Mouse (Mus musculus): ENCODE data around the gene Tgds. TPM values are rescaled to one million over a fixed set of nuclear protein-coding genes. Genes with fewer than 3 reads are reported as not detected.
"Not testable (repeated sequence)": the region's sequence is repeated elsewhere in the genome, so short reads cannot be mapped to it uniquely, and the experiment has no call there.

Tgds gene
- polyA plus RNA-seq, 1 experiment = 10.6 TPM

GRCm38 (mm10) chr14:118137487-118137886 is 4.9 kb upstream of the Tgds start:
- TF ChIP-seq POLR2A (IDR thresholded peaks at IDR 0.05; ENCODE audit: borderline replicate concordance, low read depth, low read length) = no peak
- TF ChIP-seq CTCF (IDR thresholded peaks at IDR 0.05; ENCODE audit: low read depth, low read length) = no peak
- peaks cover 8% of the 10 kb centered on the region for H3K4me1 ChIP-seq (ENCODE audit: control insufficient read depth, insufficient read depth, low read length)
- H3K27ac ChIP-seq (ENCODE audit: insufficient read depth, low read depth, low read length) = no peak overlapping the region
- H3K4me3 ChIP-seq (ENCODE audit: insufficient read depth, low read length) = peak overlapping the region; percentile 84

DNA sequence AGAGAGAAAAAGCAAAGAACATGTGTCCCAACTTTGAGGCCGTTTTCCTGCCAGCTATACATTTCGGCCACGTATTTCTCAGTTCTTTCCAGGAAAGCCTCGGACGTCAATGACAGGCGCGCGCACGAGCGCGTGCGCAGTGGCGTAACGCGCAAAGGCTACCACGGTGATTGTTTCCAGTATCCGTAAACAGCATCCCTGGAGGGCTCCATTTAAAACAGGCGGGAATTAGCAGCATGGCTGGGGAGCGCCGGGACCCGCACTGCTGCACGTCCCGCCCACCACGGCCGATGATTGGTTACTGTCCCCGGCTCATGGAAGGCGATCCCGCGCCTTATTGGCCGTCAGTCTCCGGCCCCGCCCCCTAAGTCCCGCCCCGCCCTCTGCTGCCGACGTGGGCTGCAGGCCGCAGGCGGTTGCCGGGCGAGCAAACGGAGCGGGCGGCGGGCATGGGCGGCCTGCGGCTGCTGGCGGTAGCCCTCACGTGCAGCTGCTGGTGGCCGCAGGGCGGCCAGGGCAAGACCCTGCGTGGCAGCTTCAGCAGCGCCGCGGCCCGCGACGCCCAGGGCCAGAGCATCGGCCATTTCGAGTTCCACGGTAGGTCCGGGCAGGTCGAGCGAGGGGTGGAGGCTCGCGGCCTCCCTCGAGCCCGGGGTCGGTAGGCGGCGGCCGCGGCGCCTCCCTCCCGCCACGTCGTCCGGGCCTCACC is 4.3 kb upstream of the Tgds start, which contains the start of gene Gpr180:
Gpr180 (plus strand) TSS at position 415 of the 709 bp plus-strand sequence.
- no peak for TF ChIP-seq CTCF (IDR thresholded peaks at IDR 0.05; ENCODE audit: low read depth, low read length)
- TF ChIP-seq POLR2A (IDR thresholded peaks at IDR 0.05; ENCODE audit: borderline replicate concordance, low read depth, low read length) = no peak
- Histone ChIP-seq H3K27ac (ENCODE audit: insufficient read depth, low read depth, low read length) (no peak within 1 kb of the TSS), H3K4me3 (ENCODE audit: insufficient read depth, low read length) (peak within 1 kb of the TSS; percentile 84), H3K4me1 (ENCODE audit: control insufficient read depth, insufficient read depth, low read length) (peaks cover 8% of the 10 kb centered on the region)

DNA sequence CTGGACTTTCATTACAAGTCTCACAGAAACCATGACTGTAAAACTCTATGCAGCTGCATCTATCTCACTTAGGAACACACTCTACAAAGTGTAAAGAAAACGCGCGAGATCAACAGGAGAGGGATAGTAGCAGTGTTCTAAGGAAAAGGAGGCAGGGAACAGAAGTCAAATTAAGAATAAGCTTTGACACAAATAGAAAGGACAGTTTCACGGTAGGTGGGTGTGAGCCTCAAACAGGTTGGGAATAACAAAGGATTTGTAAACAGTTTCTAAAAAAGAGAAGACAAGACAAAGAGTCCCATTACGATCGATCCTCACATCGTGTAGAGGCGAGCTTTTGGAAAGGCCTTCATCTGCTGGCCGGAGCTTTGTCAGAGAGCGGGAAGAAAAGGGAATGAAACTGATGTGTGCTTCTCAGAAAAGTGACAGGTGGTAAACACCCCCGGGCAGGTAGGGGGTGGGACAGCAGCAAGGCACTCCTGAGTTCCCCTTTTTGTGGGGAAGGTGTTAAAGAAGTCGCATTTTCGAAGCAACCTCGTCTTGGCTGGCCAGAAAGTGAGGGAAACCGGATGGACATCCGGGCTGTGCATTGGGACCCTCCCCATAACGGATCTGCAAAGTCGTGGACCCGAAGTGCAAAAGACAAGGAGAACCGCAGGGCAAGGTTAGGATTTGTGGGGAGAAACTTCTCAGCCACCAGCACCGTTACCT is 469 bp downstream of the Tgds start:
- no peak for TF ChIP-seq POLR2A (IDR thresholded peaks at IDR 0.05; ENCODE audit: borderline replicate concordance, low read depth, low read length)
- TF ChIP-seq CTCF (IDR thresholded peaks at IDR 0.05; ENCODE audit: low read depth, low read length) = no peak
- Histone ChIP-seq H3K27ac (ENCODE audit: insufficient read depth, low read depth, low read length) (no peak overlapping the region), H3K4me1 (ENCODE audit: control insufficient read depth, insufficient read depth, low read length) (peaks cover 11% of the 10 kb centered on the region)

GRCm38 (mm10) chr14:118131472-118131871 is 1.1 kb downstream of the Tgds start:
- no peak for TF ChIP-seq CTCF (IDR thresholded peaks at IDR 0.05; ENCODE audit: low read depth, low read length)
- TF ChIP-seq POLR2A (IDR thresholded peaks at IDR 0.05; ENCODE audit: borderline replicate concordance, low read depth, low read length) = no peak

More for the DNA sequence above, 469 bp downstream of the Tgds start:
- H3K4me3 ChIP-seq (ENCODE audit: insufficient read depth, low read length) = peak overlapping the region; percentile 82

DNA sequence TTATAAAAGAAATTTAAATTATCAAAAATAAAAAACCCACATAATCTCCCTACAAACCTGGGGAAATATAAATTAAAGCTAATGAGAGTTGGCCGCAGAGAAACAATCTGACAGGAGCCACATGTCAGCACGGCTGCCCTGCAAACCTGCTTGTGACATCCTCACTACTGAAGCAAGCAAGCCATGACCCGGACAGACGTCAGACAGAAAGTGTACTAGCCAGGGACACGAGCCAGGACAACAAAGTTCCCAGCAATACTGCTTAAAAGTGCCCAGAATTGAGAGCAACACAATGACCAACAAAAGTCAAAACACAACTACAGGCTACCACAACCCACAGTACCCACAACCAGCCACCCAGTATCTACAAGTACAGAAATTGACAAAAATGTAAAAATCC is 6.3 kb downstream of the Tgds start:
- H3K27ac ChIP-seq (ENCODE audit: insufficient read depth, low read depth, low read length) = no peak overlapping the region
- peaks cover 3% of the 10 kb centered on the region; the same call in 1 of the 2 replicates for H3K4me1 ChIP-seq (ENCODE audit: control insufficient read depth, insufficient read depth, low read length)
- TF ChIP-seq POLR2A (IDR thresholded peaks at IDR 0.05; ENCODE audit: borderline replicate concordance, low read depth, low read length) (no peak), CTCF (IDR thresholded peaks at IDR 0.05; ENCODE audit: low read depth, low read length) (no peak)
- no peak overlapping the region for H3K4me3 ChIP-seq (ENCODE audit: insufficient read depth, low read length)

More at GRCm38 (mm10) chr14:118131472-118131871, 1.1 kb downstream of the Tgds start:
- no peak overlapping the region for H3K27ac ChIP-seq (ENCODE audit: insufficient read depth, low read depth, low read length)
- H3K4me3 ChIP-seq (ENCODE audit: insufficient read depth, low read length) = peak overlapping the region; percentile 82
- H3K4me1 ChIP-seq (ENCODE audit: control insufficient read depth, insufficient read depth, low read length) = peaks cover 9% of the 10 kb centered on the region

- Histone ChIP-seq H3K4me1 (ENCODE audit: control insufficient read depth, insufficient read depth, low read length) (peaks cover 2% of the 10 kb centered on the region; the same call in 1 of the 2 replicates), H3K4me3 (ENCODE audit: insufficient read depth, low read length) (no peak overlapping the region), H3K27ac (ENCODE audit: insufficient read depth, low read depth, low read length) (no peak overlapping the region)
- no peak for TF ChIP-seq POLR2A (IDR thresholded peaks at IDR 0.05; ENCODE audit: borderline replicate concordance, low read depth, low read length)
- TF ChIP-seq CTCF (IDR thresholded peaks at IDR 0.05; ENCODE audit: low read depth, low read length) = no peak
Measured at GRCm38 (mm10) chr14:118124771-118125170, 7.8 kb downstream of the Tgds start.

DNA sequence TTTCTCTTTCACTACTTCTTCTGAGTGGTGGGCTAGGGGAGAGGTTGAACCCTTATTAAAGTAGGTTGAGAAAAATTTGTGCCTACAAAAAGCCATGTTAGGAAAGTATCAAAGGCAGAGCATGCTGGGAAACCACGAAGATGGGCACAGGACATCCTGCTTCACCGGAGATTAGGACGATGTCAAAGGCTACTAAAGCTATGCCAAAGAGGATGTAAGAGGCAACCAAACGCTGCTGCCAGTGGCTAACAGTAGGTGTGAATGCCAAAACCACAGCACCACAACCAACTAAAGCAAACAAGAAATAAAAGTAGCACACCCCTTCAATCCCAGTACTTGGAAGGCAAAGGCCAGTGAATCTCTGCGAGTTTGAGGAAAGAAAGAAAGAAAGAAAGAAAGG is 8.4 kb downstream of the Tgds start:
- TF ChIP-seq CTCF (IDR thresholded peaks at IDR 0.05; ENCODE audit: low read depth, low read length) (no peak), POLR2A (IDR thresholded peaks at IDR 0.05; ENCODE audit: borderline replicate concordance, low read depth, low read length) (no peak)
- no peak overlapping the region for H3K27ac ChIP-seq (ENCODE audit: insufficient read depth, low read depth, low read length)
- H3K4me1 ChIP-seq (ENCODE audit: control insufficient read depth, insufficient read depth, low read length) = peaks cover 2% of the 10 kb centered on the region; the same call in 1 of the 2 replicates
- H3K4me3 ChIP-seq (ENCODE audit: insufficient read depth, low read length) = no peak overlapping the region

DNA sequence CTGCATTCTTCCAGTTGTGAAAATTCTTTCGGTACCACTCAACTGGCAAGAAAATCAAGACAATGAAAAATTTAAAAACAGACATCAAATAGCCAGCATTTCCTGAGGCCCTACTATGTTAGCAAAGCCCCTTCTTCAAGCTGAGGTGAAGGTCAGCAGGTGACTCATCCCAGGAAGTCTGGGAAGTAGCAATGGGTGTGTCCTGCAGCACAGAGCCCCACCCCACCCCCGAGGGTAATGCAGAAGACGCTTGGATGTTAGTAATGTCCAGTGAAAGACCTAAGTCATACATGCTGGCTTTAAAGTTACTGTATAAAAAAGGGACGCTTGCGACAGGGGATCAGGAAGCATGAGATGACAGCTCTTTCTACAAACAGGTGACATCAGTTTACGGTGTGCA is 19.4 kb downstream of the Tgds start:
- Histone ChIP-seq H3K4me3 (ENCODE audit: insufficient read depth, low read length) (no peak overlapping the region), H3K27ac (ENCODE audit: insufficient read depth, low read depth, low read length) (no peak overlapping the region), H3K4me1 (ENCODE audit: control insufficient read depth, insufficient read depth, low read length) (no peaks in the 10 kb centered on the region)
- no peak for TF ChIP-seq POLR2A (IDR thresholded peaks at IDR 0.05; ENCODE audit: borderline replicate concordance, low read depth, low read length)
- no peak for TF ChIP-seq CTCF (IDR thresholded peaks at IDR 0.05; ENCODE audit: low read depth, low read length)

DNA sequence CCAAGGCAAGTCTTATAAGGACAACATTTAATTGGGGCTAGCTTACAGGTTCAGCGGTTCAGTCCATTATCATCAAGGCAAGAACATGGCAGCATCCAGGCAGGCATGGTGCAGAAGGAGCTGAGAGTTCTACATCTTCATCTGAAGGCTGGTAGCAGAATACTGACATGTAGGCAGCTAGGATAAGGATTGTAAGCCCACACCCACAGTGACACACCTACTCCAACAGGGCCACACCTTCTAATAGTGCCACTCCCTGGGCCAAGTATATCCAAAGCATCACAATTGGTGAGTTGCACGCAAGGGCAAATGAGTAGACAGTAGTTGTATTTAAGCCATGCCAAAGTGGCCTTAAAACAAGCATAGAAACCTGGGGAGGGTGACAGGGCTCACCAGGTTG is 25.1 kb downstream of the Tgds start:
- not testable (repeated sequence) for H3K27ac ChIP-seq (ENCODE audit: insufficient read depth, low read depth, low read length); H3K4me3 ChIP-seq (ENCODE audit: insufficient read depth, low read length); H3K4me1 ChIP-seq (ENCODE audit: control insufficient read depth, insufficient read depth, low read length)
